Comparison of ENCODE assay signal across 9 mouse cellular contexts in genomic region chr1:66226372-66227368, GRCm38 (mm10). TPM values are rescaled to one million over a fixed set of nuclear protein-coding genes. Genes with fewer than 3 reads are reported as not detected.
DNase-seq lines count a peak whose midpoint lies in the region; ATAC-seq lines count a peak whose summit lies in the region.
"Had no signal": no experiment of that assay in that cellular context is flagged by ENCODE, and none has a peak within 500 bp of the region (broad histone marks: within the 10 kb centered on the region; RNA-seq: fewer than 3 reads in every experiment).

No protein-coding gene starts in this region.

- no peak overlapping the region for H3K27ac ChIP-seq in intestine, embryonic 16.5 days (ENCODE audit: low read length)
- H3K27ac ChIP-seq: embryonic facial prominence, embryonic 13.5 days had no signal

- H3K36me3 ChIP-seq in intestine, embryonic 16.5 days (ENCODE audit: control insufficient read depth, insufficient read depth, low read length): no peaks in the 10 kb centered on the region
- H3K36me3 ChIP-seq: embryonic facial prominence, embryonic 13.5 days had no signal

- no peak overlapping the region for H3K9ac ChIP-seq in intestine, embryonic 16.5 days (ENCODE audit: low read depth, low read length)
- H3K9ac ChIP-seq: embryonic facial prominence, embryonic 13.5 days had no signal

- H3K9me3 ChIP-seq in intestine, embryonic 16.5 days (ENCODE audit: control insufficient read depth, low read length): no peaks in the 10 kb centered on the region
- H3K9me3 ChIP-seq: embryonic facial prominence, embryonic 13.5 days had no signal

- intact Hi-C loops in heart, postnatal 25 days (cut with DNase I): no loop called here

- ATAC-seq in intestine, embryonic 16.5 days: 0 out of 2 replicates have a peak, but pooled peaks have one; percentile 44

- no peak overlapping the region for H3K4me2 ChIP-seq in intestine, embryonic 16.5 days (ENCODE audit: low read depth, low read length)
- H3K4me2 ChIP-seq: embryonic facial prominence, embryonic 13.5 days had no signal

- H3K4me1 ChIP-seq in intestine, embryonic 16.5 days (ENCODE audit: control insufficient read depth, insufficient read depth, low read length): peaks cover 3% of the 10 kb centered on the region; the same call in 1 of the 2 replicates

- WGBS in intestine, embryonic 16.5 days: 52% methylated on average over 7 of the region's 7 CpGs

- no peak overlapping the region for H3K4me3 ChIP-seq in intestine, embryonic 16.5 days (ENCODE audit: low read length)
- H3K4me3 ChIP-seq: embryonic facial prominence, embryonic 13.5 days had no signal

- H3K27me3 ChIP-seq in intestine, embryonic 16.5 days (replicated peaks; ENCODE audit: control insufficient read depth, insufficient read depth, low read length): no peaks in the 10 kb centered on the region
- H3K27me3 ChIP-seq: embryonic facial prominence, embryonic 13.5 days had no signal

- peak; percentile 55 for DNase-seq in kidney, postnatal 10 days
- DNase-seq in kidney, adult 9 months: no peak
- peak; percentile 10 for DNase-seq in adipocyte (ENCODE audit: low spot score)
- DNase-seq in cerebellum, adult 8-10 months: peak; percentile 75
- DNase-seq in gastrocnemius, postnatal 25 days: no peak
- no peak for DNase-seq in heart, postnatal 25 days (ENCODE audit: low spot score)
- no peak for DNase-seq in thymus, postnatal 0 days (ENCODE audit: low spot score)

RNA-seq across cellular contexts. Expression of gene Map2, which starts 51.6 kb away (rescaled TPM):
- 8.6 and 9.5 TPM in 2 replicates for polyA plus RNA-seq in intestine, embryonic 16.5 days (2015; fragmentation: Nextera tagmentation; extraction: Ambion mirVana)
- total RNA-seq in gastrocnemius, postnatal 25 days (2021): 1 to 10 TPM; 3.3 to 4.0 TPM
- 1 to 10 TPM; 3.2 to 3.3 TPM for total RNA-seq in heart, postnatal 25 days (2021)
- 1.4 TPM in 2 replicates for polyA plus RNA-seq in thymus, postnatal 0 days (2015; fragmentation: Nextera tagmentation; extraction: Ambion mirVana)

Comparison
In these comparisons a context has a peak if more than half of its experiments do, and no peak if none do; other contexts are left out.
1. DNase-seq: peak in kidney, postnatal 10 days (single experiment), adipocyte (single experiment) and cerebellum, adult 8-10 months (single experiment); none in kidney, adult 9 months (single experiment), gastrocnemius, postnatal 25 days (single experiment), heart, postnatal 25 days (single experiment) and thymus, postnatal 0 days (single experiment).